Mouse (Mus musculus): Measurements from ENCODE around the gene Coq9. TPM values are rescaled to one million over a fixed set of nuclear protein-coding genes. Genes with fewer than 3 reads are reported as not detected.

Coq9 gene
- polyA plus RNA-seq, 1 experiment from 2014 or later = 57.2 TPM

Other genes with a start within 250 kb of the Coq9 start
- 24.7 and 24.8 TPM in 2 replicates for gene Rspry1, start 236.4 kb upstream of the Coq9 start, polyA plus RNA-seq (2016; fragmentation: Nextera tagmentation; extraction: Ambion mirVana)
- gene Fam192a, start 236.3 kb upstream of the Coq9 start, polyA plus RNA-seq (2016; fragmentation: Nextera tagmentation; extraction: Ambion mirVana) = 45.9 and 49.2 TPM in 2 replicates
- 42.3 and 44.9 TPM in 2 replicates for gene Arl2bp, start 171.7 kb upstream of the Coq9 start, polyA plus RNA-seq (2016; fragmentation: Nextera tagmentation; extraction: Ambion mirVana)
- 1.4 TPM in 2 replicates for gene Pllp, start 142.0 kb upstream of the Coq9 start, polyA plus RNA-seq (2016; fragmentation: Nextera tagmentation; extraction: Ambion mirVana)
- 0.07 and 0.23 TPM in 2 replicates for gene Ccl22, start 92.7 kb upstream of the Coq9 start, polyA plus RNA-seq (2016; fragmentation: Nextera tagmentation; extraction: Ambion mirVana)
- 0.45 and 0.49 TPM in 2 replicates for gene Cx3cl1, start 66.3 kb upstream of the Coq9 start, polyA plus RNA-seq (2016; fragmentation: Nextera tagmentation; extraction: Ambion mirVana)
- 0.36 TPM in 1 of 2 replicates, not detected in the other for gene Ccl17, start 27.9 kb upstream of the Coq9 start, polyA plus RNA-seq (2016; fragmentation: Nextera tagmentation; extraction: Ambion mirVana)
- 80.9 and 83.4 TPM in 2 replicates for gene Ciapin1, start within 50 bp of the Coq9 start, polyA plus RNA-seq (2016; fragmentation: Nextera tagmentation; extraction: Ambion mirVana)
- gene Polr2c, start 19.1 kb downstream of the Coq9 start, polyA plus RNA-seq (2016; fragmentation: Nextera tagmentation; extraction: Ambion mirVana) = 107 and 112 TPM in 2 replicates
- 13.8 and 14.6 TPM in 2 replicates for gene Dok4, start 38.0 kb downstream of the Coq9 start, polyA plus RNA-seq (2016; fragmentation: Nextera tagmentation; extraction: Ambion mirVana)
- gene Ccdc102a, start 79.8 kb downstream of the Coq9 start, polyA plus RNA-seq (2016; fragmentation: Nextera tagmentation; extraction: Ambion mirVana) = 9.1 and 10.0 TPM in 2 replicates
- 0.90 and 0.91 TPM in 2 replicates for gene Adgrg5, start 85.4 kb downstream of the Coq9 start, polyA plus RNA-seq (2016; fragmentation: Nextera tagmentation; extraction: Ambion mirVana)
- gene Adgrg1, start 136.4 kb downstream of the Coq9 start, polyA plus RNA-seq (2016; fragmentation: Nextera tagmentation; extraction: Ambion mirVana) = 78.5 and 80.9 TPM in 2 replicates
- 7.9 and 8.7 TPM in 2 replicates for gene Adgrg3, start 179.4 kb downstream of the Coq9 start, polyA plus RNA-seq (2016; fragmentation: Nextera tagmentation; extraction: Ambion mirVana)
- 0.14 and 0.37 TPM in 2 replicates for gene Drc7, start 216.8 kb downstream of the Coq9 start, polyA plus RNA-seq (2016; fragmentation: Nextera tagmentation; extraction: Ambion mirVana)
- 17.8 and 18.5 TPM in 2 replicates for gene Katnb1, start 242.9 kb downstream of the Coq9 start, polyA plus RNA-seq (2016; fragmentation: Nextera tagmentation; extraction: Ambion mirVana)

All from liver, embryonic 12.5 days (tissue).